Mouse (Mus musculus) thymus, adult 2 months (tissue): ENCODE data around the gene Tmem184b. TPM values are rescaled to one million over a fixed set of nuclear protein-coding genes. Genes with fewer than 3 reads are reported as not detected.
A peak's percentile ranks its signal among the peaks of the same experiment; 100 is the strongest.

ENCODE experiments used
- DNase-seq: peaks from one replicate; pipeline ENCODE4 v3.0.0; 2021
- H3K27ac ChIP-seq: fragments of 200-500 bp; 2 replicates; pipeline ENCODE4 v1.5.1; 2012; ENCODE audit warnings: low read length, control low read depth; ENCODE audit not compliant: control insufficient read depth, insufficient read depth
- H3K27me3 ChIP-seq: fragments of 200-500 bp; 2 replicates; pipeline ENCODE4 v1.6.1; 2012; ENCODE audit warnings: mild to moderate bottlenecking, low read length, moderate library complexity, mixed read lengths; ENCODE audit not compliant: control insufficient read depth, insufficient read depth
- H3K36me3 ChIP-seq: fragments of 200-500 bp; 2 replicates; pipeline ENCODE4 v1.6.1; 2012; ENCODE audit warnings: mild to moderate bottlenecking, low read length, moderate library complexity; ENCODE audit not compliant: control insufficient read depth, insufficient read depth
- H3K4me1 ChIP-seq: fragments of 200-500 bp; replicated peaks from 2 replicates; pipeline ENCODE4 v1.6.1; 2012; ENCODE audit warnings: low read length; ENCODE audit not compliant: control insufficient read depth, insufficient read depth
- H3K4me3 ChIP-seq: fragments of 200-500 bp; 2 replicates; pipeline ENCODE4 v1.5.1; 2012; ENCODE audit warnings: mild to moderate bottlenecking, low read length, control low read depth, moderate library complexity; ENCODE audit not compliant: control insufficient read depth, insufficient read depth
- CTCF ChIP-seq: fragments of 200-500 bp; IDR thresholded peaks from 2 replicates; pipeline ENCODE4 v1.5.1; 2012; ENCODE audit warnings: mild to moderate bottlenecking, control low read depth, low read length, moderate library complexity, borderline replicate concordance; ENCODE audit not compliant: control insufficient read depth, poor library complexity, insufficient read depth; ENCODE audit errors: extremely low read depth
- POLR2A ChIP-seq: fragments of 200-500 bp; IDR thresholded peaks from 2 replicates; pipeline ENCODE4 v1.6.1; 2012; ENCODE audit warnings: mild to moderate bottlenecking, low read length, control low read depth, moderate library complexity; ENCODE audit not compliant: control insufficient read depth, poor library complexity, insufficient read depth; ENCODE audit errors: extremely low read depth
- WGBS: fragments of 180-500 bp; shearing (Covaris S2); methylation state at CpG from one replicate; pipeline ENCODE4 v1.1.7; 2018; 5-methylcytosine and 5-hydroxymethylcytosine counted together
- polyA plus RNA-seq: library from polyadenylated mRNA; depleted of rRNA; stranded (reverse); fragments of >200 nt; gene quantifications from 2 replicates; pipeline ENCODE4 v1.2.3, GENCODE M21; 2012

The Tmem184b gene
- polyA plus RNA-seq, 1 experiment = 225 TPM

DNA sequence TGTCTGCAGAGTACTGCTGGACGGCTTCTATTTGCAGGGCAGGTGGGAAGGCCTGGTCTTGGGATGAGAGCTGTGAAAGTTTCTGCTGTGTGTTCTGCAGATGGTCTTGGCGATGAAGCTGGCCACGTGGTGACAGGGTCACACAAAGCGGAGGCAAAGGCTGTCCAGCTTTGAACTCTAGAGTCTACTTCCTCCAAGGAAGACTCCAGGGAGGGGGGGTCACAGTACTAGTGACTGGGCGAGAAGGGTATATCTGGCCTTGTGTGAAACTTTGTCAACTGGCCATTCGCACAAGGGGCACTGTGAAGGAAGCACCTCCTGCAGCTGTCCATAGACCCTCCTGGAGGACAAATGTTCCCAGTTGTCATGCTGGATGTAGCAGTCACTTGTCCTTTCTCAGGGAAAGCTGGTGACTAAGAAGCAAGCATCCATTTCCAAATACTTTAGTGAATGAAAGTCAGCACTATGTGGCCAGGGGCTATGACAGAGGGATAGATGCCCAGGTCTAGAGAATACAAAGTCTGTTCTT is 19.4 kb upstream of the Tmem184b start:
- Histone ChIP-seq H3K36me3 (peaks cover 67% of the 10 kb centered on the region), H3K4me3 (no peak overlapping the region), H3K27ac (no peak overlapping the region), H3K4me1 (peaks cover 8% of the 10 kb centered on the region), H3K27me3 (no peaks in the 10 kb centered on the region)
- WGBS = 96% methylated on average over 6 of the region's 6 CpGs
- TF ChIP-seq POLR2A (no peak), CTCF (no peak)
- DNase-seq = no peak

DNA sequence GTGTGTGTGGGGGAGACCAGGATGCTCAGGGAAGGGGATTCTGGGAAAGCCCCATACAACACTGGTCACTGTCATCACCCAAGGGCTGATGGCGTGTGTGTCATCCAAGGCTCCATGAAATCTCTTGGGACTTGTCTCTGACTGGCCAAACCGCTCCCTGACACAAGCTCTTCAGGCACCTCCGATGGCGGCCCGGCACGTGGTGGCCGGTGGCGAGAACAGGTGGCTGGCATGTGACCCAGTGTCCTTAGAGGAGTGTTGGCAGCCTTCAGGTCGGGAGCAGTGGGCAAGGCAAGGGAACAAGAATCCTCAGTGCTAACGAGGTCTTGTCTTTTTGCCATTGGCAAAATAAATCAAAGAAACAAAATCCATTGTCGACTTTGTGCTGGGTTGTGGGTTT is 15.3 kb upstream of the Tmem184b start:
- Histone ChIP-seq H3K27ac (no peak overlapping the region), H3K36me3 (peaks cover 27% of the 10 kb centered on the region), H3K4me1 (peaks cover 21% of the 10 kb centered on the region), H3K27me3 (no peaks in the 10 kb centered on the region), H3K4me3 (no peak overlapping the region)
- TF ChIP-seq CTCF (no peak), POLR2A (no peak)
- no peak for DNase-seq
- 72% methylated on average over 11 of the region's 11 CpGs for WGBS

DNA sequence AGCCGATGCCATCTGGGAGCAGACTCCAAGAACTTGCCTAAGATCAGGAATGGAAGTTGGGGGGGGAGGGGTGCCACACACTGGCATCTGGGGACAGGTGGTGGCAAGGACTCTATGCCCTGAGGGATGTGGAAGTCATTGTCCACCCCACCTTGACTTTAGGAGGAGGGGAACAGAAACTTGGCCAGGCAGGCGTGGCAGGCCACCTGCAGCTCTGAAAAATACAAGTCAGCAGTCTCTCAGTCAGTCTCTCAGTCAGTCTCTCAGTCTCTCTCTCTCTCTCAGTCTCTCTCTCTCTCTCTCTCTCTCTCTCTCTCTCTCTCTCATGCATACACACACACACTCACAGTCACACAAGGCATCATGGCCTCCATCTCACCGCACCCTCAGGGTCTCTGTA is 14.9 kb upstream of the Tmem184b start:
- Histone ChIP-seq H3K36me3 (peaks cover 23% of the 10 kb centered on the region), H3K4me3 (no peak overlapping the region)

DNA sequence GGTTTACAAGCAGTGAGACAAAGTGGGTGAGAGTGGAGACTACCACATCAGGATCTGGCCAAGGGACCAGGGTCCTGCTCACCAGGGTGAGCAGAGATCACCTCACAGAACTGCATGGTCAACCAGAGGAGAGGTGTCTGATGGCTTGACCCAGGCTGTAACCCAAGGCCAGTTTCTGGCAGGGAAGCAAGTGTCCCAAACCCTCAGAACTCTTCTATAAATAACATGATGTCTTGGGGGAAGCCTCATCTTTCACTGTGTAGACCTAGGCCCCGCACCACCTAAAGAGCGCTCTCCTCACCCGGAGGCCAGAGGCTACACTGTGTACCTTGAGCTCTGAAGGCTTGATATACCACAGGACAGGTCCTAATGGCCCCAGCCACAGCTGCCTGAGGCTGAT is 14.0 kb upstream of the Tmem184b start:
- no peak for TF ChIP-seq CTCF
- TF ChIP-seq POLR2A = no peak
- H3K4me1 ChIP-seq = peaks cover 33% of the 10 kb centered on the region
- no peak overlapping the region for H3K27ac ChIP-seq
- H3K27me3 ChIP-seq = no peaks in the 10 kb centered on the region
- peaks cover 14% of the 10 kb centered on the region for H3K36me3 ChIP-seq
- no peak for DNase-seq
- WGBS = 98% methylated on average over 3 of the region's 3 CpGs
- H3K4me3 ChIP-seq = no peak overlapping the region

More for the DNA sequence above, 14.9 kb upstream of the Tmem184b start:
- H3K27me3 ChIP-seq = no peaks in the 10 kb centered on the region
- no peak for DNase-seq
- TF ChIP-seq POLR2A = no peak
- no peak for TF ChIP-seq CTCF
- H3K4me1 ChIP-seq = peaks cover 25% of the 10 kb centered on the region
- 90% methylated on average over 3 of the region's 3 CpGs for WGBS
- no peak overlapping the region for H3K27ac ChIP-seq

DNA sequence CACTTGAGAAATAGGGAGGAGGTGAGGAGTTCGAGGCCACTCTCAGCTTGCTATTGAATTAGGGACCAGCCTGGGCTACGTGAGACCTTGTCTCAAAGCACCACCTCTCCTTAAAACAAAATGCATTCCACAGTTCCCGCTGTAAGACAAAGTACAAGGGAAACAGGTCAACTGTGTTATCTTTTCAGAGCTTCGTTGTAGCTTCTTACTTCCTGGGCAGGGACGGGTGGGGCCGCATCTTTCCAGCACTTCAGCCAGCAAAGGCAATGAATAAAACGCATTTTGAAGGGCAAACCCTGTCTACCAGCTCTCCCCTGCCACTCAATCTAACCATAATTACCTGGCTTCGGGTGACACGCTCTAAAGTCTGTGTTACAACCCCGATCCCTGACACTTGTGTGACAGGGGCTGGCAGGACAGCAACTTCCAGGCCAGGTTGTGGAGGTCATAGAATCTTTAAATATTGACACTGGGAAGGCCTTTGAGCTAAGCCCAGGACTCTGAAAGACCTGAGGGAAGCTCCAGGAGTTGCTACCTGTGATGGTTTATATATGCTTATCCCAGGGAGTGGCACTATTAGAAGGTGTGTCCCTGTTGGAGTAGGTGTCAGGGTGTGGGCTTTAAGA is 13.2 kb upstream of the Tmem184b start:
- Histone ChIP-seq H3K4me1 (peaks cover 41% of the 10 kb centered on the region), H3K4me3 (no peak overlapping the region), H3K36me3 (peaks cover 7% of the 10 kb centered on the region; the same call in 1 of the 2 replicates), H3K27ac (no peak overlapping the region), H3K27me3 (no peaks in the 10 kb centered on the region)
- no peak for DNase-seq
- TF ChIP-seq POLR2A (no peak), CTCF (no peak)
- WGBS = 95% methylated on average over 10 of the region's 10 CpGs

DNA sequence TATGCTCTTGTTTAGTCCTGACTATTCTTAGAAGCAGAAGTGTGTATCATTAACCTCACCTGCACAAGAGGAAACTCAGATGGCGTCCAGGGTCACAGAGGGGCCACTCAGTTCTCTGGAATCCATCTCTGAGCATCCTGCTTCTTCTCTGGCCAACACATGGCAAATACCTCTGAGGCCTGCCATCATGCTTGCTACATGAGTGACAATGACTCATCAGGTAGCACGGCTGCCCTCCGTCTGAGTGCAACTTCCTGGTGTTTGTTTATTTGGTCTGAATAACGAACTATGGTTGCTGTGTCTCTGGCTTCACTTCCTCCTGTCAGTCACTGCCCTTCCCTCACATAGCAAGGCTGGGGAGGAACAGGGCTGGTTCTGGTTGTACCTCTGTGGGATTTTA is 11.1 kb upstream of the Tmem184b start:
- H3K27ac ChIP-seq = peak overlapping the region; percentile 86
- 19% methylated on average over 4 of the region's 4 CpGs for WGBS

DNA sequence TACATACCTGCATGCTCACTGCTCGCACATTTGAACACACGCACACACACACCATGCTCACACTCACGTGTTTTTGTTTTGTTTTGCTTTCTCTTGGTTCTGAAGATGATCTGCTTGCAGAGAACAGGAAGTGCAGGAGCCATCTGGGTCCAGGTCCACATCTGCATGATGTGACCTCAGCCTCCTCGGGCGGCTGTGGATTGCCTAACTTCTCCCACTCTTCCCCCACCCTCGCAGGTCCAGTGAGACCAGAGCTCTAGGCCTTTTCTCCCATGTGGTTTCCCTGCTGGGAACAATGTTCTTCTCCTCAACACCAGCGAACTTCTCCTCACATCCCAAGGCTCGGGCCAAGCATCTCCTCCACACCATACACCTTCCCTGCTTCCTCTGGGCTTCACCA is 10.4 kb upstream of the Tmem184b start:
- peaks cover 4% of the 10 kb centered on the region; the same call in 1 of the 2 replicates for H3K36me3 ChIP-seq
- 38% methylated on average over 8 of the region's 8 CpGs for WGBS
- no peak for DNase-seq
- H3K4me1 ChIP-seq = peaks cover 48% of the 10 kb centered on the region
- TF ChIP-seq POLR2A (no peak), CTCF (no peak)
- 0 out of 2 replicates have a peak overlapping the region, but pooled peaks have one; percentile 0 for H3K4me3 ChIP-seq
- H3K27me3 ChIP-seq = no peaks in the 10 kb centered on the region
- peak overlapping the region; percentile 86 for H3K27ac ChIP-seq

More for the DNA sequence above, 11.1 kb upstream of the Tmem184b start:
- peak; percentile 18 for DNase-seq
- Histone ChIP-seq H3K36me3 (peaks cover 7% of the 10 kb centered on the region; the same call in 1 of the 2 replicates), H3K27me3 (no peaks in the 10 kb centered on the region), H3K4me1 (peaks cover 45% of the 10 kb centered on the region), H3K4me3 (no peak overlapping the region)
- TF ChIP-seq POLR2A = no peak
- no peak for TF ChIP-seq CTCF
